Mouse (Mus musculus) adrenal gland, postnatal 36 days (tissue): ENCODE measurements around the gene Otud7b. TPM values are rescaled to one million over a fixed set of nuclear protein-coding genes. Genes with fewer than 3 reads are reported as not detected.

Experiments
- DNase-seq, 2 experiments: peaks; one replicate each; pipeline ENCODE4 v3.0.0; 2021; ENCODE audit warnings: mixed read lengths in 1 of 2
- total RNA-seq, 2 experiments: library from RNA; stranded (reverse); gene quantifications; 2 replicates each; pipeline ENCODE4 v1.2.3; 2021

Otud7b gene
- total RNA-seq, 2 experiments from 2014 or later, result 34.5 to 39.3 TPM

- no peak for DNase-seq
Measured at GRCm38 (mm10) chr3:96084146-96084755, 20.1 kb upstream of the Otud7b start.

- DNase-seq, result no peak
Measured at GRCm38 (mm10) chr3:96087219-96087618, 17.1 kb upstream of the Otud7b start.

GRCm38 (mm10) chr3:96087801-96088200 is 16.5 kb upstream of the Otud7b start:
- DNase-seq, result peak; percentile 16 to 21

GRCm38 (mm10) chr3:96089882-96090489 is 14.3 kb upstream of the Otud7b start:
- no peak for DNase-seq

- DNase-seq, result no peak
Measured at GRCm38 (mm10) chr3:96091146-96091545, 13.2 kb upstream of the Otud7b start.

GRCm38 (mm10) chr3:96091966-96092365 is 12.4 kb upstream of the Otud7b start:
- no peak for DNase-seq

- no peak for DNase-seq
Measured at GRCm38 (mm10) chr3:96093509-96093908, 10.8 kb upstream of the Otud7b start.

- DNase-seq, result no peak
Measured at GRCm38 (mm10) chr3:96094203-96094602, 10.1 kb upstream of the Otud7b start.

GRCm38 (mm10) chr3:96098168-96098567 is 6.2 kb upstream of the Otud7b start:
- no peak for DNase-seq

GRCm38 (mm10) chr3:96098616-96099267 is 5.6 kb upstream of the Otud7b start:
- peak; percentile 86 to 89 for DNase-seq

- peak; percentile 62 to 79 for DNase-seq
Measured at GRCm38 (mm10) chr3:96102100-96102872, 2.0 kb upstream of the Otud7b start.

- no peak for DNase-seq
Measured at GRCm38 (mm10) chr3:96103901-96104260, 446 bp upstream of the Otud7b start.

GRCm38 (mm10) chr3:96105232-96105747 is 963 bp downstream of the Otud7b start:
- peak in 1 of 2 experiments; percentile 16 for DNase-seq

- no peak for DNase-seq
Measured at GRCm38 (mm10) chr3:96106151-96106550, 1.8 kb downstream of the Otud7b start.

- no peak for DNase-seq
Measured at GRCm38 (mm10) chr3:96108315-96108714, 4.0 kb downstream of the Otud7b start.

GRCm38 (mm10) chr3:96113251-96113650 is 8.9 kb downstream of the Otud7b start:
- DNase-seq, result no peak

GRCm38 (mm10) chr3:96118142-96118541 is 13.8 kb downstream of the Otud7b start:
- no peak for DNase-seq

- DNase-seq, result no peak
Measured at GRCm38 (mm10) chr3:96118702-96119101, 14.4 kb downstream of the Otud7b start.

GRCm38 (mm10) chr3:96124235-96124634 is 19.9 kb downstream of the Otud7b start:
- no peak for DNase-seq

- DNase-seq, result no peak
Measured at GRCm38 (mm10) chr3:96128128-96128527, 23.8 kb downstream of the Otud7b start.

GRCm38 (mm10) chr3:96132478-96132877 is 28.2 kb downstream of the Otud7b start:
- no peak for DNase-seq

GRCm38 (mm10) chr3:96133327-96133905 is 29.1 kb downstream of the Otud7b start:
- no peak for DNase-seq
